Mouse (Mus musculus): Measurements from ENCODE around the gene Npc2. TPM values are rescaled to one million over a fixed set of nuclear protein-coding genes. Genes with fewer than 3 reads are reported as not detected.

Npc2 gene
- polyA plus RNA-seq, 1 experiment from 2014 or later: 29.7 TPM

DNA sequence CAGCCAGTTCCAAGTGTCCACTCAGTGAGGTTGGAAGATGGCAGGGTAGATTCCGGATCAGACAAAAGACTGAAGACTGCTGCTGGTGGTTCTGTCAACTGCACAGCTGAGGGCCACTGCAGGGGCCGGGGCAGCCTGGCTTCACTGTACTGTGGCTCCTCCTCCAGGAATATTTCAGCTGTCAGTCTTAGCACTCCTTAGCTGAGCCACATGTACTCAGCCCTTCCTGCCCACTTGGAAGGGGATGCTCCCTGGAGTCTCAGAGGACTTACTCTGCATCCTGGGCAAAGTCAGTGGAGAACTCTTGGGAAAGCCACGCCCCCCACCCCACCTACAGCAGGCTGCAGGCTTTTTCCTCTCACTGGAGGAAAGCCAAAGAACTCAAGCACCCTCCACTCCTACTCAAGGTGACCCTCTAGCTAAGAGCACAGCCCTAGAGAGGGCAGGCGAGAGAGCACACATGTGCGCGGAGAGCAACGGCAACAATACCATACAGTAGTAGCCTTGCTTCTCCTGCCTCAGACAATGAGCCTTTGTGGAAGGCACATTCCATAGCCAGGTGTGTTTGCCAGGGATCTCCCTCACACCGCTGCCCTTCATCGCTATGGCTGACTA is 32.4 kb upstream of the Npc2 start:
- H3K4me3 ChIP-seq (ENCODE audit: low read depth, low read length): no peak overlapping the region
- H3K4me1 ChIP-seq (ENCODE audit: insufficient read depth): peaks cover 7% of the 10 kb centered on the region
- no peak for TF ChIP-seq CTCF (IDR thresholded peaks at IDR 0.05; ENCODE audit: low read depth)
- TF ChIP-seq EP300 (IDR thresholded peaks at IDR 0.05; ENCODE audit: low read depth): no peak
- no peaks in the 10 kb centered on the region for H3K36me3 ChIP-seq (replicated peaks; ENCODE audit: insufficient read depth, low read length)
- no peak overlapping the region for H3K27ac ChIP-seq (ENCODE audit: low read depth)
- H3K4me2 ChIP-seq (ENCODE audit: low read depth, low read length): no peak overlapping the region
- H3K9me3 ChIP-seq (ENCODE audit: low read length): no peaks in the 10 kb centered on the region
- ATAC-seq: no peak
- 74% methylated on average over 9 of the region's 9 CpGs for whole genome bisulfite sequencing (ENCODE audit: insufficient replicate concordance)
- no peak overlapping the region for H3K9ac ChIP-seq (replicated peaks)
- DNase-seq: no peak
- H3K27me3 ChIP-seq (ENCODE audit: insufficient read depth, low read length): no peaks in the 10 kb centered on the region

DNA sequence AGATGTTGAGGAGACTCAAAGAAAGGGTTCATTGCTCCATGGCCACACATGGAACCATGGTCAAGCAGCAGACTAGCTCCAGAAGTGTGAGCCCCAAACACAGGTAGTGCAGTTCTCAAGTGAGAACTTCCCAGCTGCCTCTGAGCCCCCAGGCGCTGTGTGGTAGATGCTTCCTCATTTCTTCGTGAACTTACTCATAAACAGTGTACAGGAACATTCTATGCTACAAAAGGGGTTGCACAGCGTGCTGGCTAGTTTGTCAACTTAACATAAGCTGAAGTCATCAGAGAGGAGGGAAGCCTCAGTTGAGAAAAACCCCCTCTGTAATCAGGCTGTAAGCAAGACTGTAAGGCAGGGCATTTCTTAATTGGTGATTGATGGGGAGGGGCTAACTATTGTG is 29.7 kb upstream of the Npc2 start:
- 38% methylated on average over 3 of the region's 3 CpGs for WGBS (ENCODE audit: insufficient replicate concordance)

DNA sequence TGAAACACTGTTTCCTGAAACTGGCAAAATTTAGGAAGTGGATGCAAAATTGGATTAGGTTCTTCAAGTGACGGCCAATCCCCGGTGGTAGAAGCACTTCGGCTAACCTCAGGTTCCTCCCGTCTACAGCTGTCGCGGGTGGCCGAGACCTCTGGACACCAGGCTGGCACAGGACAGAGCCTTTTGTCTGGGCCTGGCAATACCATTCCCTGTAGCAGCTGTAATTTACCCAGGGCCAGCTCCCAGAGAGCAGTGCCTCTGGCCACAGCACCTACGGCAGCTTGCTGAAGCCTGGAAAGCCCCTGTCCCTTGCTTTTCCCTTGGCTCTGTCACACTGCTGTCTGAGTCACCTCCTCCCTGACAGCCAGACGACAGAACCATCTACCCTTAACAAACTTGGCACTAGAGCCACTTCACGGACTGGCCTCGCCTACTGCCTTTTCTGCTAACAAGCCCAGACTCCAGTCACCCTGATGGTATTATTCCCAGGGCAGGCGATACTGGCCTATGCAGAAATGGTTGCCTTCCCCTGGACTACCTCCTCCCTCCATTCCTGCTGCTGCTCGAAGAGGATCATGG is 28.7 kb upstream of the Npc2 start:
- Histone ChIP-seq H3K4me1 (ENCODE audit: insufficient read depth) (peaks cover 3% of the 10 kb centered on the region; the same call in 1 of the 2 replicates), H3K36me3 (replicated peaks; ENCODE audit: insufficient read depth, low read length) (no peaks in the 10 kb centered on the region), H3K4me3 (ENCODE audit: low read depth, low read length) (no peak overlapping the region), H3K4me2 (ENCODE audit: low read depth, low read length) (no peak overlapping the region), H3K27me3 (ENCODE audit: insufficient read depth, low read length) (no peaks in the 10 kb centered on the region), H3K9ac (replicated peaks) (no peak overlapping the region), H3K27ac (ENCODE audit: low read depth) (no peak overlapping the region), H3K9me3 (ENCODE audit: low read length) (no peaks in the 10 kb centered on the region)
- DNase-seq (no peak), ATAC-seq (no peak)
- 71% methylated on average over 13 of the region's 13 CpGs for WGBS (ENCODE audit: insufficient replicate concordance)
- TF ChIP-seq EP300 (IDR thresholded peaks at IDR 0.05; ENCODE audit: low read depth) (no peak), CTCF (IDR thresholded peaks at IDR 0.05; ENCODE audit: low read depth) (no peak)

More for the DNA sequence above, 29.7 kb upstream of the Npc2 start:
- Histone ChIP-seq H3K4me1 (ENCODE audit: insufficient read depth) (peaks cover 7% of the 10 kb centered on the region), H3K36me3 (replicated peaks; ENCODE audit: insufficient read depth, low read length) (no peaks in the 10 kb centered on the region), H3K9me3 (ENCODE audit: low read length) (no peaks in the 10 kb centered on the region), H3K4me2 (ENCODE audit: low read depth, low read length) (no peak overlapping the region), H3K4me3 (ENCODE audit: low read depth, low read length) (no peak overlapping the region), H3K27me3 (ENCODE audit: insufficient read depth, low read length) (no peaks in the 10 kb centered on the region), H3K9ac (replicated peaks) (no peak overlapping the region), H3K27ac (ENCODE audit: low read depth) (no peak overlapping the region)
- no peak for ATAC-seq
- no peak for TF ChIP-seq CTCF (IDR thresholded peaks at IDR 0.05; ENCODE audit: low read depth)
- TF ChIP-seq EP300 (IDR thresholded peaks at IDR 0.05; ENCODE audit: low read depth): no peak
- DNase-seq: no peak

- Histone ChIP-seq H3K36me3 (replicated peaks; ENCODE audit: insufficient read depth, low read length) (no peaks in the 10 kb centered on the region), H3K4me1 (ENCODE audit: insufficient read depth) (no peaks in the 10 kb centered on the region), H3K9me3 (ENCODE audit: low read length) (no peaks in the 10 kb centered on the region), H3K27ac (ENCODE audit: low read depth) (no peak overlapping the region), H3K9ac (replicated peaks) (no peak overlapping the region), H3K27me3 (ENCODE audit: insufficient read depth, low read length) (no peaks in the 10 kb centered on the region), H3K4me3 (ENCODE audit: low read depth, low read length) (no peak overlapping the region), H3K4me2 (ENCODE audit: low read depth, low read length) (no peak overlapping the region)
- DNase-seq (no peak), ATAC-seq (no peak)
- no peak for TF ChIP-seq CTCF (IDR thresholded peaks at IDR 0.05; ENCODE audit: low read depth)
- no peak for TF ChIP-seq EP300 (IDR thresholded peaks at IDR 0.05; ENCODE audit: low read depth)
- WGBS (ENCODE audit: insufficient replicate concordance): 67% methylated on average over 4 of the region's 4 CpGs
Measured at GRCm38 (mm10) chr12:84800419-84800818, 27.5 kb upstream of the Npc2 start.

- DNase-seq (no peak), ATAC-seq (no peak)
- no peak overlapping the region for H3K27ac ChIP-seq (ENCODE audit: low read depth)
- no peaks in the 10 kb centered on the region for H3K36me3 ChIP-seq (replicated peaks; ENCODE audit: insufficient read depth, low read length)
- no peaks in the 10 kb centered on the region for H3K9me3 ChIP-seq (ENCODE audit: low read length)
- no peak overlapping the region for H3K4me3 ChIP-seq (ENCODE audit: low read depth, low read length)
- no peak overlapping the region for H3K9ac ChIP-seq (replicated peaks)
- 79% methylated on average over 13 of the region's 13 CpGs for WGBS (ENCODE audit: insufficient replicate concordance)
- no peak overlapping the region for H3K4me2 ChIP-seq (ENCODE audit: low read depth, low read length)
- H3K4me1 ChIP-seq (ENCODE audit: insufficient read depth): no peaks in the 10 kb centered on the region
- H3K27me3 ChIP-seq (ENCODE audit: insufficient read depth, low read length): no peaks in the 10 kb centered on the region
- TF ChIP-seq CTCF (IDR thresholded peaks at IDR 0.05; ENCODE audit: low read depth) (no peak), EP300 (IDR thresholded peaks at IDR 0.05; ENCODE audit: low read depth) (no peak)
Measured at GRCm38 (mm10) chr12:84799086-84799485, 26.1 kb upstream of the Npc2 start.

DNA sequence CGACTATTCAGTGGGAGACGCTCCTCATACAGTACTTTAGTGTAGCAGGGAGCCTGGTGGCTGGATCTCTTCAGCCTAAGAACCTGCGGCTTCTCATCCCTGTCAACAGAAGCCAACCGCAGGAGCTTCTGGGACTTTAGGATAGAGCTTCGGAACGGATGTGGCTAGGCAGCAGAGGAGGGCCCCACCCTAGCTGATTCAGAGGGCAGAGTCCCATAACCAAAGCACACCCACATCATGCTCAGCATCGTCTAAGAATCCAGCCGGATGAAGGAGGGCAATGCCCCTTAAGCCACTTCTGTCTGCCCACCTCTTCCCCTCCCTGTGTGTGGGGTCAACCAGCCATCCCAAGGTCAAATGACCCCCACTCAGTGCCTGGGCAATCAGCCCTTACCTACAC is 21.7 kb upstream of the Npc2 start:
- Histone ChIP-seq H3K9ac (replicated peaks) (no peak overlapping the region), H3K27me3 (ENCODE audit: insufficient read depth, low read length) (no peaks in the 10 kb centered on the region; the same call in 1 of the 2 replicates), H3K9me3 (ENCODE audit: low read length) (no peaks in the 10 kb centered on the region), H3K4me2 (ENCODE audit: low read depth, low read length) (no peak overlapping the region), H3K4me3 (ENCODE audit: low read depth, low read length) (no peak overlapping the region), H3K27ac (ENCODE audit: low read depth) (no peak overlapping the region), H3K4me1 (ENCODE audit: insufficient read depth) (no peaks in the 10 kb centered on the region), H3K36me3 (replicated peaks; ENCODE audit: insufficient read depth, low read length) (no peaks in the 10 kb centered on the region)
- DNase-seq (no peak), ATAC-seq (no peak)
- 84% methylated on average over 8 of the region's 8 CpGs for WGBS (ENCODE audit: insufficient replicate concordance)
- TF ChIP-seq CTCF (IDR thresholded peaks at IDR 0.05; ENCODE audit: low read depth): no peak
- TF ChIP-seq EP300 (IDR thresholded peaks at IDR 0.05; ENCODE audit: low read depth): no peak
